Mouse (Mus musculus): ENCODE results near the gene Gpr3.
A peak's percentile ranks its signal among the peaks of the same experiment; 100 is the strongest.

Gpr3 gene

DNA sequence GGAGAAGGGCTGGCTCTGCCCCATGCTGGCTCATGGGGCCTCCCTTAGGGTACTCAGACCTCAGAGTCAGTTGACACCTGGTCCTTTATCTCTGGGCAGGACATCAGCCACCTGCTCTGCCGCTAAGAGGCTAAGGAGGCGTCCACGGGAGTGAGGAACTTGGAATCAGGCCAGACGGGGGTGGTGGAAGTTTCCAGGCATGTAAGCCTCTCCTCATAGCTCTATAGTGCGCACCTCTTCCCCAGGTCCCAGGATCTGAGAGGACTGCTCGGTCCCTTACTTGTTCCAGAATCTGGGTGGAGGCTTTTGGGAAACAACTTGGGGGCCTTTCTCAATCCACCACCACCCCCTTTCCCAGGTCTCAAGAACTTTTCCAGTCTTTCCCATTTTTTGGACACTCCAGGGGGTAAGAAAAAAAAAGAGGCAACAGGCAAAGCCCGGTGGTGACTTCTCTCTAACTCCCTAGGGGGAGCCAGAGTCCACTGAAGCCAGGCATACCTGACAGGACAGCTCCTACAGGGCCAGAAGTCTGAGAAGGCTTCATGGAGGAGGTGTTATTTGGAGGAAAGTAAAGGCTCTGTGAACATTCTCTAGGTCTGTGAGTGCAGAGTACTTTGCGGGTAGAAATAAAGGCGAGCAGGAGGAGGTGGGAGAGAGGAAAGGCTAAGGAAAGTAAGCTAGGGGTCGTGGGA is 21.1 kb upstream of the Gpr3 start:
- DNase-seq = peak; percentile 68

DNA sequence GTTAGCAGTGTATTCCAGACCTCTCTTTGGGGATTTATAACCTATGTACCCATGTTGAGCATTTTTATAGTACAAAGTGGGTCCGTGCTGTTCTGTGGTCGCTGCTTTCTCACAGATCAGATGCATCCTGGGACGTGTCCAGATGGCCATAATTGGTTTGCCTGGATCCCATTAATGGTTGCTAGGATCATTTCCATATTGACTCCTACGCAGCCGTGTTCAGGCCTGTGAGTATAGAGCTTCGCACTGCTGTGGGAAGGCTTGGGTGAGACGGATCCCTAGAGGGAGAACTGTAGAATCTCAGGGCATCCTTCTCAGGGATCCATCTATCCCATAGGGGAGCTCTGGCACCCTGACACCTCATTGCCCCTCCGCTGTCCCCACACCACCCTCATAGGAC is 17.2 kb upstream of the Gpr3 start:
- peak; percentile 41 for DNase-seq

DNA sequence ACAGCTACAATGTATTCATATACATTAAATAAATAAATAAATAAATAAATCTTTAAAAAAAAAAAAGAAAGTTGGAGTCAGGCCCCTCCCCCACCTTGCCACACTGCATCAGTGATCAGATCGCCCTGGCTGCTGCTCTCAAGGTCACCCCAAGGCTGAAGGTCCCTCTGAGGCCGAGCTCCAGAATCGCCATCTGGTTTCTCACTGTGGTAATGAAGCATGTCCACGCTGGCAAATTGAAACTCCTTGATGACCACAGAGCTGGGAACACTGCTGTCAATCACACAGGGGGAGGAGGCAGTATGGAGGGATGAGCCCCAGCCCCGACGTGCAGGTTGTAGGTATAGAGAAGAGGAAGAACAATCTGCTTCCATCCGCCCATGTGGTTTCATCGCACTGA is 15.3 kb upstream of the Gpr3 start:
- peak; percentile 56 for DNase-seq

DNA sequence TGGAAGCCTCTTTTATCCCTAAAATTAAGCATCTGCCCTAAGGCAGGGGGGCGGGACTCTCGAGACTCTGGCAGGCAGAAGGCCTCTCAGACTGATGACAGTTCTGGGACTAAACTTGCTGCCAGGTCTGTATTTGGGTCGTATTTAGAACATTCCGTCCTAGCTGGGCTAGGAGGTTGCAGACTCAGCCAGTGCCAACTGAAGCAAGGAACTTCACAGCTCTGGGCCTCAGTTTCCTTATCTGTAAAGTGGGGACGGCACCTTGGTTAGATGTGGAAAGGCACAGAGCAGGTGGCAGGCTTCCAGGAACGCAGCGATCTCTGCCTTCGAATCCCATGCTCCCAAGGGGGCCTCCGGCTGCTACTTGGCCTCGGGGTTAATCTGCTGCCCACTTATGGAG is 13.7 kb upstream of the Gpr3 start:
- DNase-seq = no peak

DNA sequence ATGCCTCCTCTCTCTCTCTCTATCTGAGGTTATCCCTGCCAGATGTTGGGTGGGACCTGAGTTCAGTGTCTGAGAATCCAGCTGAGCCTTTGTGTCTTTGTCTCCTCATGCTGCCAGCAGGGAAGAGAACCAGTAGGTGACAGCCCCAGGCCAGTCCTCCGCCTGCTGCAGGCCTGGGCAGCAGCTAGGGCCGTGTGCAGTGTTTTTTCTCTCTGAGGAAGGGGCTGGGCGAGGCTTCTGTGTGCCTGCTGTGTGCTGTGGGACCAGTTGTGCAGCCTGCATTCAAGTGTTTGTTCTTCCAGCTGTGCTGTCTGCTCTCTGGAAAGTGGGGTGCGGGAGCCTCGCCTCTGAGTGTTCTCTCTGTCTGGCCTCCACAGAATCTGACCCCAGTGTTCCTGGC is 11.5 kb upstream of the Gpr3 start:
- DNase-seq = no peak

DNA sequence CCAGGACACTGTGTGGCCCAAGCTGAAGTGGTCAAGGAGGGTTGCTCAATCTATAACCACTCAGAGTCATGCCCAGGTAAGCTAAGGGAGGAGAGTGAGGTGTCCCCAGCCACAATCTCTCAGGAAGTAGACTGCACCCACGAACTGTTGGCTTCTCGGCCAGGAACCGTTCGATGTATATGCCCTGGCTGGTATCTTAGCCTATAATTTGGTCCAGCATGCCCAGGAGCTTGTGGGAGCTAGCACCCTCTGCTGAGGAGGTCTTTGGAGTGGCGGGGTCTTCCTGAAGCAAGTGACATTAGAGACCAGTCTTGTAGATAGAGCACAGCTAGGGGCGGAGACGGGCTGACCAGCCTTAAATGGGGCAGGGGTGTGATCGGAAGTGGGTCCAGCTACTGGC is 9.4 kb upstream of the Gpr3 start:
- no peak for DNase-seq

DNA sequence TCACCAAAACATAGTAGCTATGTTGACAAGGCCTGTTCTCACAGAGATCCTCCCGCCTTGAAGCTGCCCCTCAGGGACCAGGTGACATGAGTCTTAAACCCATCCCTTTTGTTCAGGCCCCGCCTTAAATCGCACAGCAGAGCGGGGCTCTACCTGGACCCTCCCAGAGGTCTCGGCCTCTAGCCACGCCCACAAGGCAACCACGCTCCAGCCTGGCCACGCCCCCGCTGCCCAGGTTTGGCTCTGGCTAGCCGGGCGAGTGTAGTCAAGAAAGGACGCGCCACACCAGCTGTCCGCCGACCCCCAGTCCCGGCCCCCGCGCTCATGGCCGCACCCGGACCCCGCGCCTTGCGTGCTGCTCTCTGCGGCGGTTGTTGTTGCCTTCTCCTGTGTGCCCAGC is 8.3 kb upstream of the Gpr3 start:
- peak; percentile 74 for DNase-seq

DNA sequence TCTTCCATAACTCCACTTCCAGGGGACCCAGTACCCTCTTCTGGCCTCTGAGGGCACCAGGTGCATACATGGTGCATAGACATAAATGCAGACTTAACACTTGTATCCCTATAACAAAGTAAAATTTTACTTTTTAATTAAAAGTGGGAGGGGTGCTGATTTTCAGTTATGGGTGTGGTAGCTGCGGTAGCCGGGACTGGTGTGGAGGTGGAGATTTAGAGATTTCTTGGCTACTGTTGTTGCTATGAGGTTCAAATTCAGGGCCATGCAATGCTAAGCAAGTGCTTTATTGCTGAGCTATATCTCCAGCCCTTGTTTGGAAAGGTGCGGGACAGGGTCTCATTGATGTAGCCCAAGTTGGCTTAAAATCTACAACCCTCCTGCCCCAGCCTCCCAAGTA is 6.4 kb upstream of the Gpr3 start:
- no peak for DNase-seq

DNA sequence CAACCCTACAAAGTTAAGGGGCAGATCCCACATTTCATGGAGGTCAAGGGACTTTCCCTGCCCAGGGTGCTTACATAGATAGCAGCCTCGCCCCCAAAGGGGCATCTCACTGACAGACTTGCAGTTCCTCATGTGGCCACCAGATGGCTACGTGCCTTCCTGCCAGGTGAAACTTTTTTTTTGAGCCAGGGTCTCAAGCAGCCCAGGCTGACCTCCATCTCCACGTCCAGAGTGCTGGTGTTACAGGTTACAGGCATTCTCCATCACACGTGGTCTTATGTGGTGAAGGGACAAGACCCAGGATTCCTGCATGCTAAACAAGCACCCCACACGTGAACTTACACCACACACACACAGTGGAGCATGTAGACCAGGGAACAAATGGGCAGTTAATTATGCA is 5.3 kb upstream of the Gpr3 start:
- DNase-seq = peak; percentile 86

DNA sequence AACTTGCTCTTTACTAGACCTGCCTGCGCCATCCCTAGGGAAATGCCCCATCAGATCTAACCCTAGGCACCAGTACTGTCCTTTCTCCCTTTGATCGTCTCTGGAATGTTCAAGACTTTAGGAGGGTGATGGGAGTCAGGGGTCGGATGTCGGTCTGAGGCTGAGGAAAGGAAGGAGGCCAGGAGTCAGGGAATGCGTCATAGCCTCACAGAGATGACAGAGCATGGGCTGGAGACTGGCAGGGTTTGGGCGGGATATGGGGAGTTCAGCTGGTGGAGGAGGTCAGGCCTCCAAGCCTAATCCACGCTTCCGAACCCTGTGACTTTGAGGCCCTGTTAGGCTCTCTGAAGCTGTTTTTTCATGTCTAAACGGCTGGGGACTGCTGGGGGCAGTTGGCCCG is 1.3 kb upstream of the Gpr3 start:
- no peak for DNase-seq

DNA sequence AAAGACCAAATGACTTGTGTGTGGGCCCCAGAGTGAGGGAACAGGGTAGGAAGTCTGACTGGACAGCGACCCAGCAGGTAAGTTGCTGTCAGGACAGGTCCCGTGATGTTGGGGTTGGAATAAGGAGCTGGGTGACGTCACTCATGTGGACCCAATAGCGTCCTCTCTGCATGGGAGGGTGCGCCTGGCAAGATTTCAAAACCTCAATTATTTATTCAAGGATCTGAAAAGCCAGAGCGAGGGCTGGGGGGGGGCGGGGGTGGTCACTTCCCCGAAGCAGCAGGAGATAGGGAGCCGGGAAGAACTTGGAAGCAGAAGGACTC is 893 bp upstream of the Gpr3 start:
- no peak for DNase-seq

DNA sequence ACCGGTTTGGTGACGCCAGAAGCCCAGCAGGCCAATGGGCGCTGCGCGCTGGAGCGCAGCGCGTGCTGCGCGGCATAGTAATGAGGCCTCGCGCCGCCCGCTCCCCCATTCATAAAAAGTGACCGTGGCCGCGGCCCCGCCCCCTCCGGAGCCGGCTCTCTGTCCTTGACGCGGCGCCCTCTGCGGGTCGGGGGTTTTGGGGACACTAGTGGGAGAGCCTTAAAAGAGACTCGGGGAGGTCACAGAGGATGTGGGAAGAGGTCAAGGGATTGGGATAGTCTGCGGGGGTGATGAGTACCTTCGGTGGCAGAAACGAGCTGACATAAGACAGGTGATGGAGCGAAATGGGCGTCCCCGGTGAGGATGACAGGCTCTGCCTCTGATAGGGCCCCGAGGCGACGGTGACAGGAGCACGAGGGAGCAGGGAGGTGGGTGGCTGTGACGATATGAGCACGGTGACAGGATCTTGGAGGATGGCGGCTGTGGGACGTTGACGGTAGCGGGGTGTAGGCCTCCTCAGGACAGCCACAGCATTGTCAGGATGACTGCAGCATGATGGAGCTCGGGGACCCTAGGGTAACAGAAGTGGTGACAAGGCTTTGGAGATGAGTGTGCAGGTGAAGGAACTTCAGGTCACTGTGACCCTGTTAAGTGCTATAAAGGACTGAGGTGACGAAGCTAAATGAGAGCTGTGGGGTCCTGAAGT is 379 bp upstream of the Gpr3 start:
- DNase-seq = peak; percentile 92

DNA sequence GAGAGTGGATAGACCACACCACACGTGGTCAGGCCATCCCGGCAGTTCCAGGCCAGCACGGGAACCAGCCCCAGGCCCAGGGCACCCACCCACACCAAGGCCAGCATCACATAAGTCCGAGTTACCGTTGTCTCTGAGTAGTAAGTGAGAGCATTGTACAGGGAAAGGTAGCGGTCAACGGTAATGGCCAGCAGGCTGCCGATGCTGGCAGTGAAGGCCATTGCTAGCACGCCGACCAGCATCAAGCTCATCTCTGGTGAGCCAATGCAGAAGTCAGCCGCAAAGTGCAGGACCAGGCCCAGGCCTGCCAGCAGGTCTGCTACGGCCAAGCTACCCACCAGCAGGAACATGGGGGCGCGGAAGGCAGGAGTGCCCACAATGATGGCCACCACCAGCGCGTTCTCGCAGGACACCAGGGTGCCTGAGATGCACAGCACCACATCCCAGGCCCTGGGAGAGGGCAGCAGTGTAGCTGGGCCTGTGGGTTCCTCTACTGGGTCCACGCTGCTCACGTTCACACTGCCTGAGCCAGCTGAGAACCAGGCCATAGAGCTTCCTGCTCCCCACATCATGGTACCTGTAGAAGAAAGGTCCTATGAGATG is 1.4 kb downstream of the Gpr3 start:
- DNase-seq = no peak

DNA sequence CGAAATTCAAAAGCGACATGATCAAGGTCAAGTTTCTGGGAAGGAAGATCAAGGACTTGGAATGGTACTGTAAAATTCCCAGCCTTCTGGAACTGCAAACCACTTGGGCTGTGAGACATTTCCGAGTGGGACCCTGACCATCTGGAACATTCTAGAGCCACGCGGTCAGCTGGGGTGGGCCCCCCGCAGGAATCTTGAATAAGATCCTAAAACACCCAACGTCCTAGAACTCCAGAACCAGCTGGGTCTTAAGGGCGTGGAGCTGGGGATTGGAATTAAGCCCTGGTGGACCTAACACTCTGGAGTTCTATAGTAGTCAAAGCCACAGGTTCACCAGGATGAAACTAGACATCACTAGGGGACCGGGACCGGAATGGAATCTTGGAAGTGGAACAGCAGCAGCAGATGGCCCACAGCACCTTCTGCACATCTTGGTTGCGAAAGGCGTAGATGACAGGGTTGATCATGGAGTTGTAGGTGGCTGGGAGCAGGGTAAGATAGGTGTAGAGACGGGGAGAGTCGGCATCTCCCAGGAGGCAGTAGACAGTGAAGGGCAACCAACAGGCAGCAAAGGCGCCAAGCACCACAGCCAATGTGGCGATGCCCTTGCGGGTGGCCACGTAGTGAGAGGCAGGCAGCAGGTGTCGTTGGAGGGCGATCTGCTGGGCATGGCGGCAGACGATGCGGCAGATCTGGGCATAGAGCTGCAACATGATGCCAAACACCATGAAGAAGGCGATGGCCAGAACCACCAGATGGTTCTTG is 2.1 kb downstream of the Gpr3 start:
- no peak for DNase-seq

DNA sequence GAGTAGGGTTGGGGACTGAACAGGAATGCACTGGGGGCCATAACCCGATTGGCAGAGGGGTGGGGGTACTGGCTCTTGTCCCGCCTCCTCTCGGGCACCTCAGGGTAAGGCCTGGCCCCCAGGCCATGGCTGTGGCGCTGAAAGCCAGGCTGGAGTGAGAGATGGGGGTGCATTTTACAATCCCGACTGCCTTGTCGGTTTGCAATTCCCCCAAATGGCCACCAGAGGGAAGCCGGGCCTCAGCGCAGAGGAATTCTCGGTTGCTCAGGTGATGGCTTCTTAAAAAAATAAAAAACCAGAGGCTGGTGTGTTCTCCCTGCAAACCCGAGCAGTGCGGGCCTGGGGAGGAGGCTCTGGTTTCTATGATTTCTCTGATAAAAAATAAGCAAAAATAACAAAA is 3.0 kb downstream of the Gpr3 start:
- DNase-seq = peak; percentile 75

DNA sequence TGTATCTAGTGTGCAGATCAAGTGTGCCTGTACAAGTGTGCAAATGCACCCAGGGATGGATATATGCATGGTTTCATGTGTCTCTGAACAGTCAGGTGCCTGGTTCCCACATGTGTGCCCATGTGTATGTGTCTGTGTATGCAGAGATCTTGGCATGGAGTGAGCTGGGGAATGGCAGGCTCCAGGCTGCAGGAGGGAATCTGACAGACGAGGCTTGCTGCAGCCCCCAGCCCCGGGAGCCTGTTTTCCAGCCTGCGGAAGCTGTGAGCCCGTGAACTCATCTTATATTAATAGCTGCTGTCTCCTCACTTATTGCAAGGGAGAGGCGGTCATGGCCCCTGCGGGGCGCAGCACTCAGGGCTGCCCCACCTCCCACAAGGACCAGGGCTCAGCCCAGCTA is 8.0 kb downstream of the Gpr3 start:
- DNase-seq = no peak

DNA sequence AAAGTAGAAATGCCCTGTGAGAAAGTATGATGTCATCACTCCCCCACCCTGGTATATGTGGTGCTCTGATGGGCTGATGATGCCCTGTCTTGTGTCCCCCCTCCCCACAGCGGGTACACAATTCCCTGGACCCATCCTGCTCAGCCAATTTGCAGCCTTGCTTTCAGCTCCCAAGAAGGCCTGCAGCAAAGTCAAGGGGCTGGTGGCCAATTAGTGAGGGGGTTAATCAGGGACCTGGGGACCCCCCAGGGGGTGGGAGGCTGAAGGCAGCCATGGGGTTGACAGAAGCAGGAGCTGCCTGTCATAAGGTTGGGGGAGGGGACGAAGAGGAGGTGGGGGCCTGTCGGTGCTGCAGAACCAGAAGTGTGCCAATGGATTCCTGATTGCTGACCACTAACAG is 8.7 kb downstream of the Gpr3 start:
- no peak for DNase-seq

DNA sequence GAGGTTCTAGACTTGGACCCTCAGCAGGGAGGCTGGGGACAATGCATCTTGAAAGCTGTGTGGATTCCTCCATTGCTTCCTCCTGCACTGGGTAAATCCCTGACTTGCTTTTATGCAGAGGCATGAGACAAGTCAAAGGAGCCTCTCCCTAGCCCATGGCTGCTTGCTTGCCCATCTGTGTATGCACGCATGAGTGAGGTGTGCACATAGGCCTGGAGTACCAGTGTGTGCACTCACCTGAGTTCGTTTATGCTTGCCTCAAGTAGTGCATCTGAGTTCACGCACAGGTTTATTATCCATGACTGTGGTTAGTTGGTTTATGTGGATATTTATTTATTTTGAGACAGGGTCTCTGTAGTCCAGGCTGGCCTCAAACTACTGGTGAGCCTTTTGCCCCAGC is 10.1 kb downstream of the Gpr3 start:
- DNase-seq = no peak

DNA sequence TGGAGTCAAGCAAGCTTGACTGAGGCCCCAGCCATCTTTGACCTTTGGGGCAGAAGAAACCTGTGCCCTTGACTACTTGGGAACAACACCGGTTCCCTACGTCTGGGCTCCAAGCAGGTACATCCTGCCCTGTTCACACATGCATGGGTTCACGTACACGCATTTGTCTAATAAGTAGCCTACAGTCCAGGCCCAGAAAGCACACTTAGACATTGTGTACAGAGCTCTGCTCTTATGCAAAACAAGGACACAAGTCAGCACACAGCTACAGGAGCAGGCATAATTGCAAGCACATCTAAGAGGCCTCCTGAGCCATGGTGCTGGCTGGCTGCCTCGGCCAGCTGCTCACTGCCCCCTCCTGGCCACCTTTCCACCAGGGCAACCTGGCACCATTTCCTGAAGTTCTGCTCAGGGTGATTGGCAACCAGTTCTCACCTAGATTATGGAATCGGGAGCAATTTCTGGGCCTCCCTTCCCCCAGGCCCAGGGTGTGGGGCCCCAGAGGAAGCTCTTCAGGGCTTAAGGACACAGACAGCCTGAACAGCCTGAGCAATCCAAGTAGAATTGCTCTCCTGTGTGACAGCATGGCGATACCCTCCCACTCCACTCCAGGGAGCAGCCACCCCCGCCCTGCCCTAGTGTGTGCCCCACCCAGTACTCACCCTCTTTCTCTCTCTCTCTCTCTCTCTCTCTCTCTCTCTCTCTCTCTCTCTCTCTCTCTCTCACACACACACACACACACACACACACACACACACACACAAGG is 11.1 kb downstream of the Gpr3 start:
- DNase-seq = peak; percentile 54

DNA sequence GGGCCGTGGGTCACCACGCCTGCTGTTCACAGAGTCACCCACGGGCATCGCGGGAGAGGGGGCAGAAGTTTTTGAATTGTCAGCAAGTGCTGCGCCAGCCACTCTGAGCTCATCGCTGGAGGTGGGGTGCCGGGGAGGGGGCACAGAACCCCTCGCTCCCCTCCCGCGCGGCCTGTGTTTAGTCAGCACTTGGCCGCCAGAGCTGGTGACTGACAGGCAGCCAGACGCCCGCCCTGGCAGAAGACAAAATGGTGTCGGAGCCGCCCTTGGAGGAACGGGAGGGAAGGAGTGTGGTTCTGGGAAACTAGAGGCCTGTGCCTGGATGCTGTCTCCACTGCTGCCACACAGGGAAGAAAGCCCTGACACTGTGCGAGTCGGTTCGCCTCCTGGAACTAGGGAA is 12.0 kb downstream of the Gpr3 start:
- DNase-seq = no peak

DNA sequence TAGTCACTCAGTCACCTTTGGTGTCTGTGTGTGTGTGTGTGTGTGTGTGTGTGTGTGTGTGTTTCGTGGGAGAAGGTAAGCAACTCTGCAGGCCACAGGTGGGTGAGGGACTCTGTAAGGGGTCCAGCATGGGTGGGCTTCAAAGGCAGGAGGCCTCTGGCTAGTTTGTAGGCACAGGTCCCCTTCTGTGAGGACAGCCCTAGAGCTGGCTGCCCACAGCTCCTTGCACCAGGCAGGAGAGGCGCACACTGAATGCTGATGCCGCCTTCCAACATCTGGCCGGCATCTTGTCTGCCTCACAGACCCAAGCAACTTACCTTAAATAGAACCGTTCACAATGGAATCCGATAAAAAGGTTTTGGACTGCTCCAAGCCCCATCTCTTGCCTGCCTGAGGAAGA is 12.6 kb downstream of the Gpr3 start:
- no peak for DNase-seq

DNA sequence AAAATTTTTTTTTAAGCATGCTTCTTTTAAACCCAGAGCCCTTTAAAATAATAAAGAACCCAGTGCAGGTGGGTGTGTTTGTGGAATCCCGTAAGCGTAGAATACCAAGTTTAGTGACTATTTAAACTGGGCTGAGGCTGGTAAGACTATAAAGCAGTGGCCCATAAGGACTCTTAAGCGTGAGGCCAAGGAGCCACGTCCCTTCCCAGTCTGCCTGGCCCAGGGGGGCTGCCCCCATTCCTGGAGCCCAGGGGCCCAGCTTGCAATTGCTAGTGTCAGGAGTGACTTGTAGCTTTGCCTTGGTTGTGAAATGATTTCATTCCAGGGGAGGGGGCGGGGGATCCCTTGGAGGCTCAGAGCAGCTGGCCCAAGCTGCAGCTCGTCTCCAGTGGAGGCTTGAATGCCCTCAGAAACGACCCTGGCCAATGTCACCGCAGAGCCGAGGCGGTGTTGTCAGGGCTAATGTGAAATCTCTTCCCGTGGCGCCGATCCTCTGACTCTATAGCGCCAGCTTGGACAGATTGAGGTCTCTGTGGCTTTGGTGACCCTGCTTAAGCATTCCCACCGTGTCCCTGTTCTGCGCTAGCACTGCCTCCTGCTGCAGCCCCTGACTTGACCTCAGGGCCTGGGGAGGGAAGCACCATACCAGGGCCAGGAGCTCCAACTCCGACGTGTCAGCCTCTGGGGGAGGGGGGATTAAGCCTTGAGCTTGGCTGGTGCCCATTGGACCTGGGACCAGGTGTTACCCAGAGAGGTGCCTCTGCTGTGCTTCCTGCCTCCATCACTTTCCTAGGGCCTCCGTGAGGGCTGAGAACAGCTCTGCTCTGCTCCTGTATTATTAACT is 13.8 kb downstream of the Gpr3 start:
- DNase-seq = peak; percentile 77
